Mouse (Mus musculus) liver, postnatal 0 days (tissue): Measurements from ENCODE around the gene Mrgprf. TPM values are rescaled to one million over a fixed set of nuclear protein-coding genes. Genes with fewer than 3 reads are reported as not detected.
A peak's percentile ranks its signal among the peaks of the same experiment; 100 is the strongest.

Experiments
- ATAC-seq: fragments of 200-750 bp; cut with Nextera tagmentation; 2 replicates; pipeline ENCODE4 v1.8.0; 2017; ENCODE audit warnings: mild to moderate bottlenecking, moderate library complexity
- DNase-seq: peaks from one replicate; pipeline ENCODE4 v3.0.0-alpha.2; 2016
- H3K27ac ChIP-seq: fragments of 300-500 bp; sonication (generic); 2 replicates; pipeline ENCODE4 v1.5.1; 2014; ENCODE audit warnings: antibody characterized with exemption, moderate library complexity, mild to moderate bottlenecking, low read depth
- H3K27me3 ChIP-seq: fragments of 300-500 bp; sonication (generic); 2 replicates; pipeline ENCODE4 v1.6.1; 2014; ENCODE audit warnings: low read length, control low read depth, mixed read lengths; ENCODE audit not compliant: insufficient read depth
- H3K36me3 ChIP-seq: fragments of 300-500 bp; sonication (generic); replicated peaks from 2 replicates; pipeline ENCODE4 v1.6.1; 2014; ENCODE audit warnings: mild to moderate bottlenecking, control low read depth, low read length, moderate library complexity, mixed read lengths; ENCODE audit not compliant: insufficient read depth
- H3K4me1 ChIP-seq: fragments of 300-500 bp; sonication (generic); 2 replicates; pipeline ENCODE4 v1.6.1; 2014; ENCODE audit warnings: antibody characterized with exemption, mild to moderate bottlenecking, control low read depth; ENCODE audit not compliant: insufficient read depth
- H3K4me2 ChIP-seq: fragments of 300-500 bp; sonication (generic); 2 replicates; pipeline ENCODE4 v1.6.1; 2014; ENCODE audit warnings: low read depth, mild to moderate bottlenecking, low read length, moderate library complexity, mixed read lengths
- H3K4me3 ChIP-seq: fragments of 300-500 bp; sonication (generic); 2 replicates; pipeline ENCODE4 v1.5.1; 2014; ENCODE audit warnings: low read depth, low read length
- H3K9ac ChIP-seq: fragments of 300-500 bp; sonication (generic); replicated peaks from 2 replicates; pipeline ENCODE4 v1.6.1; 2014; ENCODE audit warnings: mild to moderate bottlenecking, moderate library complexity
- H3K9me3 ChIP-seq: fragments of 300-500 bp; sonication (generic); 2 replicates; pipeline ENCODE4 v1.6.1; 2016; ENCODE audit warnings: mild to moderate bottlenecking, control low read depth, low read length, mixed read lengths
- CTCF ChIP-seq: sonication (generic); IDR thresholded peaks from 2 replicates; pipeline ENCODE4 v1.5.1; 2016; ENCODE audit warnings: antibody characterized with exemption, low read depth
- EP300 ChIP-seq: IDR thresholded peaks from 2 replicates; pipeline ENCODE4 v1.6.1; 2016; ENCODE audit warnings: antibody characterized with exemption, low read depth, mild to moderate bottlenecking
- WGBS: fragments of 180-500 bp; shearing (Covaris S2); extraction: QIAGEN DNeasy Blood & Tissue Kit; methylation state at CpG from one replicate; pipeline ENCODE4 v1.1.7; 2014; ENCODE audit not compliant: insufficient replicate concordance; 5-methylcytosine and 5-hydroxymethylcytosine counted together
- polyA plus RNA-seq: library from polyadenylated mRNA; unstranded; fragments of >200 nt; fragmentation: Nextera tagmentation; extraction: Ambion mirVana; gene quantifications from 2 replicates; pipeline ENCODE4 v1.2.1, GENCODE M21; 2015

Gene Mrgprf
- polyA plus RNA-seq, result 0.16 and 0.24 TPM in 2 replicates

DNA sequence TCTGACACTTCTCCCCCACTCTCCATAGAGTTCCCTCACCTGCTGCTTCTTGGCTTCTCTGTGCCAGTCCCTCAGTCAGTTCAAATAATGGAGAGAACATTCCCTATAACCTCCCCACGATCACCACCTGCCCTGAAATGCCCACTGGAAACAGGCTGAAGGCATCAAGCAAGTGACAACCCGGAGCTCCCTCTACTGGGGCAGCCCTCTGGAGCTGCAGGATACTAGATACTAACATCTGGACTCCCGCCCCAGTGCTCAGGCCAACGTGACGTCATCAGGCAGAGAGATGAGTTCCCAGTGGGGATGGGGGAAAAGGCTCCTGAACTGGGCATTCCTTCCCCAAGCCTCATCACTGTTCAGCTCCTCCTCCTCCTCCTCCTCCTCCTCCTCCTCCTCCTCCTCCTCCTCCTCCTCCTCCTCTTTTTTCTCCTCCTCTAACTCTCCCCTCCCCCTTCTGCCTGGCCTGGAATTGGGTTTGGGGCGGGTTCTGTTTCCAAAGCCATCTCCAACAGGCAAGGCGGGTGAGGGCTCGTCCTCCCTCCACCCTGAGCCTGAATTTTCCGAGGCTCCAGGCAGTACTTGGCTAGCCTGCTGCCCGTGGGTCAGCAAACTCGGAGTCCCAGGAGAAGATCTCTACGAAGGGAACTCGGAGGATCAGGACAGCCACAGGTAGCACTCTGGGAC, at the start of gene Mrgprf:
Mrgprf (plus strand) TSS at position 508 of the 687 bp plus-strand sequence.
- Histone ChIP-seq H3K9ac (no peak within 1 kb of the TSS), H3K9me3 (no peaks in the 10 kb centered on the region), H3K4me2 (no peak within 1 kb of the TSS), H3K27me3 (no peaks in the 10 kb centered on the region), H3K36me3 (no peaks in the 10 kb centered on the region), H3K4me3 (no peak within 1 kb of the TSS), H3K4me1 (peaks cover 4% of the 10 kb centered on the region; the same call in 1 of the 2 replicates), H3K27ac (no peak within 1 kb of the TSS)
- 42% methylated on average over 12 of the region's 13 CpGs for WGBS
- ATAC-seq (no peak), DNase-seq (no peak)
- TF ChIP-seq EP300 (no peak), CTCF (0 out of 2 replicates have a peak, but pooled peaks have one; percentile 19)

DNA sequence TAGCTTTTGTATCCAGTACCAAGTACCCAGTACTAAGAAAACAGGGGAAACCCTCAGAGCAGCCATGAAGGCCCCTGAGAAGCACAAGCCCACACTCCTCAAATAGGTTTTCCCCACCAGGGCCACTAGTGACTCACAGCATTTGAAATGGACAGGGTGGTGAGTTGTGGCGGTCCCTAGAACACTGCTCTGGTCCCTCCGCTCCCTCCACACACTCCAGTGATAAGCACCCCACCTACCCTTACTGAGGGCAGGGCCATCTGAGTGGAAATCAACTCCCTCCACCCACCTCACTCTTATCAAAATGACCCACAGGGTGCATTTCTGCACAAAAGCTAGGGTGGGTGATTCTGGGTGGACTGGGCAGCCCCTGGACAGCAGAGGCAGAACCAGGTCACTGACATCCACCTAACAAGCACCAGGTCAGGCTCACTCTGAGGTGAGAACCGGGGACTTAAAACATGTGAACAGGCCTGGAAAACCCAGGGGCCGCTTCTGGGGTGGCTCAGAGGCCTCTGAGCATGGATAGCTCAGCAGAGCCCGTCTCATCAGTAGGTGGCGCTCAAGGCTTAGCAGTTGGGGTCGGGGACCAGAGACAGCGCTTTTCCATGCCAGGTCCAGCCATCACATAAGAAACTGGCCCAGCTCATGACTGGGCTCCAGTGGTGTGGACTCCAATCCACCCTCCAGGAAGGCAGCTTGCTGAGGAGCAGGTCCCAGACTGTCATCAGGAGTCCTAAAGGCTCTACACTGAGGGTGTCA, 47.7 kb upstream of the Mrgprf start:
- Histone ChIP-seq H3K4me3 (no peak overlapping the region), H3K9ac (no peak overlapping the region), H3K4me2 (no peak overlapping the region), H3K9me3 (no peaks in the 10 kb centered on the region), H3K27ac (no peak overlapping the region), H3K27me3 (no peaks in the 10 kb centered on the region), H3K36me3 (no peaks in the 10 kb centered on the region), H3K4me1 (no peaks in the 10 kb centered on the region)
- DNase-seq (peak; percentile 86), ATAC-seq (peak; percentile 80; the same call in 1 of the 2 replicates)
- 19% methylated on average over 8 of the region's 8 CpGs for WGBS
- TF ChIP-seq CTCF, result peak; percentile 89
- no peak for TF ChIP-seq EP300

DNA sequence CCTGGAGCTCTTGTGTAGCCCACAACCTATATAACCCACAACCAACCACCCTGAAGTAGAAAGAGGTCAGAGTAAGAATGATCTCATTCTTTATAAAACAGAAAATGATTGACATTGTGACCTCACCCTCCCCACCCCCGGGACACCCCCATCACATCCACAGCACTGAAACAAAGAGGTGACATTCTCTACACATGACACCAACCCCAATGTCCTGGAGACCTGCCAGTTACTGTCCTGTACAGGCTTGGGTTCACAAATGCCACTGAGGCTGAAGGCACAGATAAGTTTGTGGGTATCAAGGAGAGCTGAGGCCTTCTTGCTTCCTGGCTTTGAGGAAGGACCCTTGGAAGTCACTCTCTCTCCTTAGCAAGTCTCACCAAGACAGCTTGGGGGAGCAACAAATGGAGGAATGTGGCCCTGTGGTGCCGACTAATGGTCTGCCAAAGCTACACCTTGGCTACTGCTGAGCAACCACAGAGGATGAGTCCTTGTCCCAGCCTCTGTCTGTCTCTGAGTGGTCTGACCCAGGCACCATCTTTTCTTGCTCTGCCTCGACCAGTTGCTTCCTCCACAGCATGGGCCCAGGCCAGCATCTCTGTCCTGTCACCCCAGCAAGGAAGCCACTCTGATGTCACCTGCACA, 46.5 kb upstream of the Mrgprf start:
- no peaks in the 10 kb centered on the region for H3K9me3 ChIP-seq
- H3K36me3 ChIP-seq, result no peaks in the 10 kb centered on the region
- no peak overlapping the region for H3K4me2 ChIP-seq
- ATAC-seq, result no peak
- H3K4me1 ChIP-seq, result no peaks in the 10 kb centered on the region
- H3K4me3 ChIP-seq, result no peak overlapping the region
- TF ChIP-seq CTCF, result no peak
- no peak for TF ChIP-seq EP300
- H3K27ac ChIP-seq, result no peak overlapping the region
- 48% methylated on average over 3 of the region's 3 CpGs for WGBS
- DNase-seq, result no peak
- H3K9ac ChIP-seq, result no peak overlapping the region
- no peaks in the 10 kb centered on the region for H3K27me3 ChIP-seq

DNA sequence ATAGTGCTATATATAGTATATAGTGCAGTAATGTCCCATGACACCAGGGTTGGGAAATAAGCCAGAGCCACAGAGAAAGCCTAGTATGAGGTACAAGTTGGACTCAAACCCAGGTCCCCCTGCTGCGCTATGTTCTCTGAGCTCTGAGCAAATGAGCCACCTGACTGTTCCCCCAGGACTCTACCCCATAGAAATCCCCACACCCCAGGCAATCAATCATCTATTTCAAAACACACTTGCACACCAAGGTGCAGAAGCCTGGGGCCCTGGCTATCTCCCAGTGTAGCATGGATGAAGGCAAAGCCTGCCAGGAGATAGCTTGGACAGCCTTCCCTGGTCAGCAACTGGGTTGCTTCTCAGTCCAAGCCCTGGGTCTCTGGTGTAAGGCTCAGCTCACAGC, 44.5 kb upstream of the Mrgprf start:
- TF ChIP-seq EP300, result no peak
- no peak for TF ChIP-seq CTCF
- 85% methylated on average over 1 of the region's 1 CpGs for WGBS
- ATAC-seq, result no peak
- Histone ChIP-seq H3K4me3 (no peak overlapping the region), H3K27ac (no peak overlapping the region), H3K9ac (no peak overlapping the region), H3K9me3 (no peaks in the 10 kb centered on the region), H3K4me2 (no peak overlapping the region), H3K4me1 (no peaks in the 10 kb centered on the region), H3K27me3 (no peaks in the 10 kb centered on the region), H3K36me3 (no peaks in the 10 kb centered on the region)
- no peak for DNase-seq

DNA sequence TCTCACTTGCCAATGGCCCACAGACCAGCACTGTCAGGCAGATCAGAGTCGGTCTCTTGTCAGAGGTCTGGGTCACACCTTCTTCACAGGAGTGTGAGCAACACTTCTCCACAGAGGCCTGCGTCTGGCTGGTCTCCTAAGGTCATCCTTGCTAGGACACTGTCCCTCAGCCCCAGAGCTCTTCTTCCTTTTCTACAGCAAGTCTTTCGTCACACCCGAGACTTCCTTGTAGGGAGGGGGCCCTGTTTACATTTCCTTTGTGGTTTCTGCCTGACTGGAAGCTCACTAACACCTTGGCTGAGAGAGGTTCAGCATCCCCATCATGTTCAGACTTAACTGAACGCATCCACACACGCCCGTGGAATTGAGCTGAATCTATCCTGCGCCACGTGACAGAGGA, 36.4 kb upstream of the Mrgprf start:
- H3K27ac ChIP-seq, result peak overlapping the region; percentile 22; the same call in 1 of the 2 replicates
- no peak for TF ChIP-seq EP300
- TF ChIP-seq CTCF, result no peak
- H3K9ac ChIP-seq, result no peak overlapping the region
- H3K27me3 ChIP-seq, result no peaks in the 10 kb centered on the region
- DNase-seq (no peak), ATAC-seq (peak; percentile 19; the same call in 1 of the 2 replicates)
- no peaks in the 10 kb centered on the region for H3K9me3 ChIP-seq
- no peak overlapping the region for H3K4me3 ChIP-seq
- no peak overlapping the region for H3K4me2 ChIP-seq
- peaks cover 14% of the 10 kb centered on the region; the same call in 1 of the 2 replicates for H3K36me3 ChIP-seq
- no peaks in the 10 kb centered on the region; the same call in 1 of the 2 replicates for H3K4me1 ChIP-seq
- 65% methylated on average over 9 of the region's 9 CpGs for WGBS

DNA sequence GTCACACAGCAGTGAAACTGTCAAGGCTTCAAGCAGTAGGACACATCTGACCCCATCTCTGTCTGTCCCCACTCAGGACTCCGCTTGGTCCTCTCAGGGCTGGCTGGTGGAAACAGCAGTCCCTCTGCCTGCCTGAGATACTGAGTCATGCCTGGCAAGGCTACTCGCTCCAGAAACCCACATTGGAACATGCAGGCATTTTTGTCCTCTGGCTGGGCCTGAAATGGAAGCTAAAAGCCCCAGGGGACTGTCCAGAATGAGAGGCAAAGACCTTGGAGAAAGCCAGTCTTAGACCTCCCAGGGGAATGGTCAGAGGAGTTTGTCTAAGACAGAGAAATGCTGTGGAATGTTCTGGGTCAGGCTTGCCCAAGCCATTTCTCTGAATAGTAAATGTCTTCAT, 34.6 kb upstream of the Mrgprf start:
- H3K36me3 ChIP-seq, result peaks cover 18% of the 10 kb centered on the region
- H3K4me1 ChIP-seq, result no peaks in the 10 kb centered on the region; the same call in 1 of the 2 replicates
- H3K9ac ChIP-seq, result no peak overlapping the region
- no peak for TF ChIP-seq EP300
- WGBS, result 78% methylated on average over 2 of the region's 2 CpGs
- no peaks in the 10 kb centered on the region for H3K27me3 ChIP-seq
- H3K27ac ChIP-seq, result no peak overlapping the region
- ATAC-seq (no peak), DNase-seq (no peak)
- no peak overlapping the region for H3K4me2 ChIP-seq
- H3K9me3 ChIP-seq, result no peaks in the 10 kb centered on the region
- no peak overlapping the region for H3K4me3 ChIP-seq
